Mouse (Mus musculus) neutrophil, adult 83 days (primary cell): ENCODE data around the gene Bdp1. TPM values are rescaled to one million over a fixed set of nuclear protein-coding genes. Genes with fewer than 3 reads are reported as not detected.

Experiments used
- total RNA-seq, 2 experiments: library from RNA; stranded (reverse); gene quantifications; one replicate each; pipeline ENCODE4 v1.2.4; 2023

Gene Bdp1
- 10 to 100 TPM; 39.2 to 40.5 TPM for total RNA-seq

GRCm38 (mm10) chr13:100103748-100104254 is at the start of gene Bdp1:
Gene Bdp1 (minus strand): TSS chr13:100104070.

GRCm38 (mm10) chr13:100124423-100125257 is 20.8 kb upstream of the Bdp1 start, which contains the start of gene Smn1:
Gene Smn1 (plus strand): TSS chr13:100124852.

GRCm38 (mm10) chr13:100107652-100108472 is 4.0 kb upstream of the Bdp1 start, which contains the start of gene Serf1:
Gene Serf1 (plus strand): TSS chr13:100108012.

GRCm38 (mm10) chr13:100014906-100015895 is 88.7 kb downstream of the Bdp1 start, which contains the start of gene Mccc2:
Gene Mccc2 (minus strand): TSS chr13:100015639.

Other genes starting within 250 kb of the Bdp1 start
- not detected for gene Cartpt, start 203.0 kb downstream of the Bdp1 start, total RNA-seq
- gene Mccc2, start 88.4 kb downstream of the Bdp1 start, total RNA-seq = 1 to 10 TPM; 4.5 to 6.1 TPM
- gene Serf1, start 3.9 kb upstream of the Bdp1 start, total RNA-seq = 1 to 10 TPM; 2.3 to 4.3 TPM
- gene Smn1, start 20.8 kb upstream of the Bdp1 start, total RNA-seq = 10 to 100 TPM; 41.2 to 45.3 TPM
- 10 to 100 TPM; 49.6 to 51.4 TPM for gene Naip2, start 98.0 kb upstream of the Bdp1 start, total RNA-seq
- 10 to 100 TPM; 26.0 to 31.7 TPM for gene Naip5, start 142.3 kb upstream of the Bdp1 start, total RNA-seq
- gene Naip6, start 213.6 kb upstream of the Bdp1 start, total RNA-seq = 10 to 100 TPM; 17.4 to 20.9 TPM